Mouse (Mus musculus) C2C12 (cell line): ENCODE measurements around the gene Hdac5.

Experiments used
- CEBPB ChIP-seq: IDR thresholded peaks from one replicate; pipeline ENCODE4 v1.6.1; 2011; ENCODE audit warnings: low read depth, mild to moderate bottlenecking, control low read depth, moderate library complexity
- CTCF ChIP-seq: IDR thresholded peaks from one replicate; pipeline ENCODE4 v1.5.1; 2011; ENCODE audit not compliant: control insufficient read depth, insufficient read depth, insufficient read length
- MYOD1 ChIP-seq: IDR thresholded peaks from one replicate; pipeline ENCODE4 v1.6.1; 2011; ENCODE audit warnings: low read depth; ENCODE audit not compliant: control insufficient read depth, insufficient read length
- USF1 ChIP-seq: IDR thresholded peaks from one replicate; pipeline ENCODE4 v1.6.1; 2011; ENCODE audit warnings: low read depth, mild to moderate bottlenecking, control low read depth, moderate library complexity

DNA sequence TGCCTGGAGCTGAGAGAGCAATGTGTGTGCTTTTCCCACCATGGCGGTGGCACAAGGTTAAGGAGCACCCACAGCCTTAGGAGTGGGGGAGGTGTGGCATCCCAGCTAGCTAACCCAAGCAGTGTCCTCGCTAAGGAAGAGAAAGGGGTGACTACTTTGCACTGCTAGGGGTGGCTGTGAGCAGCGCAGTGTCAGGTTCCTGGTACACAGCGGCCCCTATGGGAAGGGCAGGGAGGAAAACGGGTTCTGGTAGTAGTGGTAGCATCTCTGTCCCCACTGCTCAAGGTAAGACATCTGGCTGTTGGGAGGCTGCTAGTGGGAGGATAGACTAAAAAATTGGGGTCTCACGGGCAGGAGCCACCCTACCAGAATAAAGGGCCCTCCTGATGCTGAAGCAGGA is 31.7 kb downstream of the Hdac5 start:
- TF ChIP-seq CTCF (no peak), USF1 (no peak), MYOD1 (no peak), CEBPB (no peak)
